Mouse (Mus musculus) liver, embryonic 14.5 days (tissue): ENCODE results near the gene Fzd7.

ENCODE experiments used
- CTCF ChIP-seq: IDR thresholded peaks from 2 replicates; pipeline ENCODE4 v1.5.1; 2016; ENCODE audit warnings: antibody characterized with exemption, low read depth, control low read depth
- EP300 ChIP-seq: IDR thresholded peaks from 2 replicates; pipeline ENCODE4 v1.6.1; 2016; ENCODE audit warnings: antibody characterized with exemption, low read depth

DNA sequence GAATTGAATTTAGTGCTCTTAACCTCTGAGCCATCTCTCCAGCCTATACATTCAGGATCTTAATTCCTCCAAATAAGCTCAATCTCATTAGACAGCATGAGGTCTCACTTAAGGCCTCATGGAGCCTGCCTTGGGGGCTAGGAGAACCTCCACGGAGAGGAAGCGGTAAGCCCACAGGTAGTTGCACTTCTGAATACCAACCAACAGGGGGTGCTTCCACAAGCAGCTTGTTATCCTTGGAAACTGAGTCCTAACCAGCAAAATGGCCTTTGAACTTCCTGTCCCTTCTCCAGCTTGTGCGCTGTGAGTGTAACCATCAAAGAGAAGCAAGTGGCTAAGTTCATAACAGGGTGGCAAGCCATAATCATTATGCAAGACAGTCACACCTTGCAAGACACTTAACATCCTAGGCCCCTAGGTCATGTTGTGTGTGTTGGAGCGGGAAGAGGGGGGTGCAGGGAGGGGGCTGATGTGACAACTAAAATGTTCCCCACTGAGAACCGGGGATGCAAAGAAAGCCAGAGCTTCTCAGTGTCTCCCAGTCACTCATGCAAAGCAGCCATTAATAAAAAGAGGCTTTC, 41.2 kb downstream of the Fzd7 start:
- TF ChIP-seq EP300 (no peak), CTCF (peak; percentile 47)
